Mouse (Mus musculus): ENCODE measurements around the gene Smyd1.

DNA sequence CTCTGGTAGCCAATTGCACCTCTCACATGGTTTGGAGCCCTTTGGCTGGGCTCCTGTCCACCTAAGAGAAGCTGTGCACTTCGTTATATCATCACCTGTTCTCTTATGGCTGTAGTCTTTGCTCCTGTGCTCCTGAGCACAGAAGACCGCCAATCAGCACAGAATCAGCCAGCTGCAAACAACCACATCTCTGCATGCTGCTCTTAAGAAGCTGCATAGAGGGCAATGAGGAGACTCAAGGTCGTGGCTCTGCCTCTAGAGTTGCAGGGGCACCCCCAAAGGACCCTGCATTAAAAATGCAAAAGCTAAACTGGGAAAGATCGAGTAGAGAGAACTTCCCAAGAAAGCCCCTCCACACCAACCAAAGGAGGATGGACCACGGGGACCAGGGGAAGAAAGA lies 38.7 kb upstream of the Smyd1 start:
- no peak for TF ChIP-seq POLR2A (IDR thresholded peaks at IDR 0.05; ENCODE audit: insufficient read depth, low read depth, low read length)
- no peak for TF ChIP-seq CTCF (IDR thresholded peaks at IDR 0.05)
